Mouse (Mus musculus) lung, postnatal 0 days (tissue): ENCODE measurements around the gene Prickle3. TPM values are rescaled to one million over a fixed set of nuclear protein-coding genes. Genes with fewer than 3 reads are reported as not detected.
"Not testable (repeated sequence)": the region's sequence is repeated elsewhere in the genome, so short reads cannot be mapped to it uniquely, and the experiment has no call there.

Experiments
- ATAC-seq: fragments of 200-750 bp; cut with Nextera tagmentation; 2 replicates; pipeline ENCODE4 v1.8.0; 2017; ENCODE audit warnings: moderate library complexity
- DNase-seq: peaks from one replicate; pipeline ENCODE4 v3.0.0-alpha.2; 2016; ENCODE audit warnings: low spot score
- H3K27ac ChIP-seq: fragments of 300-500 bp; sonication (generic); 2 replicates; pipeline ENCODE4 v1.5.1; 2014; ENCODE audit warnings: antibody characterized with exemption, mild to moderate bottlenecking, low read length, mixed read lengths
- H3K27me3 ChIP-seq: fragments of 300-500 bp; sonication (generic); replicated peaks from 2 replicates; pipeline ENCODE4 v1.6.1; 2014; ENCODE audit warnings: low read length, mixed read lengths; ENCODE audit not compliant: insufficient read depth
- H3K36me3 ChIP-seq: fragments of 300-500 bp; sonication (generic); 2 replicates; pipeline ENCODE4 v1.6.1; 2014; ENCODE audit warnings: low read length, mixed read lengths; ENCODE audit not compliant: insufficient read depth
- H3K4me1 ChIP-seq: fragments of 300-500 bp; sonication (generic); 2 replicates; pipeline ENCODE4 v1.6.1; 2014; ENCODE audit warnings: antibody characterized with exemption, low read depth, low read length, mixed read lengths; ENCODE audit not compliant: insufficient read depth
- H3K4me2 ChIP-seq: fragments of 300-500 bp; sonication (generic); replicated peaks from 2 replicates; pipeline ENCODE4 v1.6.1; 2014; ENCODE audit warnings: low read depth, mild to moderate bottlenecking, low read length, moderate library complexity, mixed read lengths
- H3K4me3 ChIP-seq: fragments of 300-500 bp; sonication (generic); 2 replicates; pipeline ENCODE4 v1.5.1; 2014; ENCODE audit warnings: low read depth, low read length
- H3K9ac ChIP-seq: fragments of 300-500 bp; sonication (generic); replicated peaks from 2 replicates; pipeline ENCODE4 v1.6.1; 2014; ENCODE audit warnings: low read depth, mild to moderate bottlenecking
- H3K9me3 ChIP-seq: fragments of 300-500 bp; sonication (generic); 2 replicates; pipeline ENCODE4 v1.6.1; 2016; ENCODE audit warnings: low read length, mixed read lengths
- CTCF ChIP-seq: IDR thresholded peaks from 2 replicates; pipeline ENCODE4 v1.5.1; 2016; ENCODE audit warnings: antibody characterized with exemption, mild to moderate bottlenecking
- EP300 ChIP-seq: IDR thresholded peaks from 2 replicates; pipeline ENCODE4 v1.6.1; 2016; ENCODE audit warnings: antibody characterized with exemption, mild to moderate bottlenecking, control low read depth
- WGBS: fragments of 180-500 bp; shearing (Covaris S2); extraction: QIAGEN DNeasy Blood & Tissue Kit; methylation state at CpG from one replicate; pipeline ENCODE4 v1.1.7; 2014; 5-methylcytosine and 5-hydroxymethylcytosine counted together
- polyA plus RNA-seq: library from polyadenylated mRNA; unstranded; fragments of >200 nt; fragmentation: Nextera tagmentation; extraction: Ambion mirVana; gene quantifications from 2 replicates; pipeline ENCODE4 v1.2.1, GENCODE M21; 2015

Gene Prickle3
- polyA plus RNA-seq, 1 experiment from 2014 or later = 6.5 TPM

GRCm38 (mm10) chrX:7692862-7693261, 35.8 kb downstream of the Prickle3 start:
- H3K27me3 ChIP-seq = no peaks in the 10 kb centered on the region
- H3K27ac ChIP-seq = no peak overlapping the region
- 27% methylated on average over 4 of the region's 4 CpGs for WGBS

GRCm38 (mm10) chrX:7696520-7696919, 39.5 kb downstream of the Prickle3 start:
- no peaks in the 10 kb centered on the region for H3K36me3 ChIP-seq
- 0 out of 2 replicates have a peak overlapping the region, but pooled peaks have one; percentile 27 for H3K4me2 ChIP-seq
- no peak overlapping the region for H3K27ac ChIP-seq
- ATAC-seq (peak; percentile 11; the same call in 1 of the 2 replicates), DNase-seq (no peak)
- H3K27me3 ChIP-seq = no peaks in the 10 kb centered on the region
- H3K9ac ChIP-seq = no peak overlapping the region
- H3K9me3 ChIP-seq = no peaks in the 10 kb centered on the region
- H3K4me3 ChIP-seq = 0 out of 2 replicates have a peak overlapping the region, but pooled peaks have one; percentile 54
- H3K4me1 ChIP-seq = no peaks in the 10 kb centered on the region
- TF ChIP-seq EP300 = no peak
- no peak for TF ChIP-seq CTCF
- 32% methylated on average over 6 of the region's 6 CpGs for WGBS

More at GRCm38 (mm10) chrX:7692862-7693261, 35.8 kb downstream of the Prickle3 start:
- ATAC-seq (no peak), DNase-seq (peak; percentile 42)
- no peak overlapping the region for H3K9ac ChIP-seq
- H3K4me3 ChIP-seq = no peak overlapping the region
- no peaks in the 10 kb centered on the region for H3K4me1 ChIP-seq
- H3K4me2 ChIP-seq = no peak overlapping the region
- no peaks in the 10 kb centered on the region for H3K9me3 ChIP-seq
- H3K36me3 ChIP-seq = no peaks in the 10 kb centered on the region
- TF ChIP-seq CTCF (peak; percentile 67), EP300 (no peak)

GRCm38 (mm10) chrX:7696954-7697381, 39.9 kb downstream of the Prickle3 start, which contains the start of gene Gpkow:
Gpkow (plus strand) TSS chrX:7697131.
- no peak for TF ChIP-seq CTCF
- no peak for TF ChIP-seq EP300
- peak; percentile 98 for ATAC-seq
- 9% methylated on average over 31 of the region's 33 CpGs for WGBS
- Histone ChIP-seq H3K36me3 (no peaks in the 10 kb centered on the region), H3K27me3 (no peaks in the 10 kb centered on the region), H3K4me2 (peak within 1 kb of the TSS; percentile 50), H3K4me1 (no peaks in the 10 kb centered on the region), H3K27ac (peak within 1 kb of the TSS; percentile 54; the same call in 1 of the 2 replicates), H3K9me3 (no peaks in the 10 kb centered on the region), H3K4me3 (peak within 1 kb of the TSS; percentile 54), H3K9ac (peak within 1 kb of the TSS; percentile 39; the same call in 1 of the 2 replicates)
- peak; percentile 96 for DNase-seq

GRCm38 (mm10) chrX:7713764-7714134, 56.7 kb downstream of the Prickle3 start:
- ATAC-seq = peak; percentile 12; the same call in 1 of the 2 replicates
- WGBS = 26% methylated on average over 4 of the region's 12 CpGs

GRCm38 (mm10) chrX:7714135-7714899, 57.3 kb downstream of the Prickle3 start, which contains the start of gene Wdr45:
Wdr45 (plus strand) TSS chrX:7714333.
- not testable (repeated sequence) for H3K27ac ChIP-seq, H3K4me1 ChIP-seq, H3K9ac ChIP-seq, H3K9me3 ChIP-seq, H3K27me3 ChIP-seq, H3K36me3 ChIP-seq
- peak; percentile 97 for DNase-seq
- peak; percentile 98 for ATAC-seq
- Histone ChIP-seq H3K4me2 (peak within 1 kb of the TSS; percentile 37), H3K4me3 (peak within 1 kb of the TSS; percentile 21; the same call in 1 of the 2 replicates)
- 19% methylated on average over 17 of the region's 60 CpGs for WGBS

More at GRCm38 (mm10) chrX:7713764-7714134, 56.7 kb downstream of the Prickle3 start:
- not testable (repeated sequence) for H3K36me3 ChIP-seq, H3K4me1 ChIP-seq, H3K9me3 ChIP-seq, H3K9ac ChIP-seq, H3K27ac ChIP-seq, DNase-seq, H3K27me3 ChIP-seq
- Histone ChIP-seq H3K4me2 (peak overlapping the region; percentile 37), H3K4me3 (peak overlapping the region; percentile 21; the same call in 1 of the 2 replicates)

- not testable (repeated sequence) for ATAC-seq, H3K27ac ChIP-seq, H3K9me3 ChIP-seq, H3K4me2 ChIP-seq, H3K4me3 ChIP-seq, H3K27me3 ChIP-seq, H3K9ac ChIP-seq, H3K4me1 ChIP-seq, H3K36me3 ChIP-seq, DNase-seq
- WGBS = 29% methylated on average over 1 of the region's 1 CpGs
- TF ChIP-seq CTCF = peak; percentile 17; the same call in 1 of the 2 replicates
These were observed 59.0 kb downstream of the Prickle3 start for GRCm38 (mm10) chrX:7716058-7716457.

Other genes with a start within 250 kb of the Prickle3 start
- gene Foxp3, start 83.6 kb upstream of the Prickle3 start, polyA plus RNA-seq = 0.20 TPM in 1 of 2 replicates, not detected in the other
- 0.91 and 1.2 TPM in 2 replicates for gene Ppp1r3f, start 83.0 kb upstream of the Prickle3 start, polyA plus RNA-seq
- 18.2 and 18.8 TPM in 2 replicates for gene Ccdc22, start 51.7 kb upstream of the Prickle3 start, polyA plus RNA-seq
- 0.04 and 0.12 TPM in 2 replicates for gene Cacna1f, start 50.2 kb upstream of the Prickle3 start, polyA plus RNA-seq
- gene Syp, start 18.8 kb upstream of the Prickle3 start, polyA plus RNA-seq = 1.5 and 1.6 TPM in 2 replicates
- gene Plp2, start 14.1 kb downstream of the Prickle3 start, polyA plus RNA-seq = 238 and 242 TPM in 2 replicates
- gene Magix, start 24.0 kb downstream of the Prickle3 start, polyA plus RNA-seq = 3.5 and 3.7 TPM in 2 replicates
- 25.9 and 26.1 TPM in 2 replicates for gene Gpkow, start 39.9 kb downstream of the Prickle3 start, polyA plus RNA-seq
- 202 and 222 TPM in 2 replicates for gene Wdr45, start 57.1 kb downstream of the Prickle3 start, polyA plus RNA-seq
- gene Gm45208, start 65.0 kb downstream of the Prickle3 start, polyA plus RNA-seq = 0.64 and 2.7 TPM in 2 replicates
- gene Praf2, start 71.2 kb downstream of the Prickle3 start, polyA plus RNA-seq = 18.3 and 18.8 TPM in 2 replicates
- 26.4 and 28.2 TPM in 2 replicates for gene Ccdc120, start 93.6 kb downstream of the Prickle3 start, polyA plus RNA-seq
- gene Tfe3, start 105.3 kb downstream of the Prickle3 start, polyA plus RNA-seq = 22.0 and 27.6 TPM in 2 replicates
- 22.1 and 25.6 TPM in 2 replicates for gene Gripap1, start 132.5 kb downstream of the Prickle3 start, polyA plus RNA-seq
- 0.30 and 0.41 TPM in 2 replicates for gene Kcnd1, start 165.0 kb downstream of the Prickle3 start, polyA plus RNA-seq
- gene Otud5, start 184.1 kb downstream of the Prickle3 start, polyA plus RNA-seq = 29.0 and 30.3 TPM in 2 replicates
- 5.5 and 7.0 TPM in 2 replicates for gene Pim2, start 221.0 kb downstream of the Prickle3 start, polyA plus RNA-seq
- gene Slc35a2, start 226.8 kb downstream of the Prickle3 start, polyA plus RNA-seq = 30.0 and 32.2 TPM in 2 replicates
- gene Pqbp1, start 242.0 kb downstream of the Prickle3 start, polyA plus RNA-seq = 80.1 and 80.4 TPM in 2 replicates
- 82.3 and 88.9 TPM in 2 replicates for gene Timm17b, start 242.1 kb downstream of the Prickle3 start, polyA plus RNA-seq